Mouse (Mus musculus): ENCODE data around the gene Cdh4.

DNA sequence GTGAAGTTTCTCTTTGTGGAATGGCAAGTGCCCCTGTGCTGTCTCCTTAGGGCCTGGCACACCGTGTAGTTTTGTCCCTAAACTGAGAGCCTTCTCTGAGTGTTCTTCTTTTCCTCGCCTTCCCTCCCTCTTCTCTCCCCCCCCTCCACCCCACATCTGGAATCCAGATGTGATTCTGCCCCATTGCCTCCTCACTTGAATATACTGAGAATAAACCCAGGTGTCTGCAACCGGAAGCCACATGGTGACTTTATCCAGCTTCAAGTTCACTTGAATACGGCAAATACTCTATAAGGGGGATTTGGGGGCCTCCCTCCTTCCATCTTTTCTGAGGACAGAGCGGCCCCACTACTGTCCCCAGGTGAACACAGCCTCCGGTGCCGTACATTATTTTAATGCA is 395.8 kb downstream of the Cdh4 start:
- no peak for TF ChIP-seq GATA1 (IDR thresholded peaks at IDR 0.05; ENCODE audit: low read length)
- TF ChIP-seq TAL1 (IDR thresholded peaks at IDR 0.05; ENCODE audit: low read length), result no peak

All from erythroblast, embryonic 14.5 days (primary cell).